Mouse (Mus musculus) lung, embryonic 16.5 days (tissue): ENCODE measurements around the gene Vezf1. TPM values are rescaled to one million over a fixed set of nuclear protein-coding genes. Genes with fewer than 3 reads are reported as not detected.

ENCODE experiments used
- ATAC-seq: fragments of 200-750 bp; cut with Nextera tagmentation; 2 replicates; pipeline ENCODE4 v1.8.0; 2017; ENCODE audit warnings: low read depth, mild to moderate bottlenecking, moderate library complexity
- H3K27ac ChIP-seq: fragments of 300-500 bp; sonication (generic); 2 replicates; pipeline ENCODE4 v1.5.1; 2014; ENCODE audit warnings: mild to moderate bottlenecking, control low read depth, low read length
- H3K27me3 ChIP-seq: fragments of 300-500 bp; sonication (generic); 2 replicates; pipeline ENCODE4 v1.6.1; 2014; ENCODE audit warnings: low read depth, low read length, mixed read lengths; ENCODE audit not compliant: control insufficient read depth, insufficient read depth
- H3K36me3 ChIP-seq: fragments of 300-500 bp; sonication (generic); 2 replicates; pipeline ENCODE4 v1.6.1; 2014; ENCODE audit warnings: low read length; ENCODE audit not compliant: control insufficient read depth, insufficient read depth
- H3K4me1 ChIP-seq: fragments of 300-500 bp; sonication (generic); replicated peaks from 2 replicates; pipeline ENCODE4 v1.6.1; 2014; ENCODE audit warnings: low read length, mixed read lengths; ENCODE audit not compliant: control insufficient read depth, insufficient read depth
- H3K4me2 ChIP-seq: fragments of 300-500 bp; sonication (generic); 2 replicates; pipeline ENCODE4 v1.6.1; 2014; ENCODE audit warnings: low read depth, low read length, control low read depth
- H3K4me3 ChIP-seq: fragments of 300-500 bp; sonication (generic); 2 replicates; pipeline ENCODE4 v1.5.1; 2014; ENCODE audit warnings: mild to moderate bottlenecking, low read length, control low read depth
- H3K9ac ChIP-seq: fragments of 300-500 bp; sonication (generic); 2 replicates; pipeline ENCODE4 v1.6.1; 2014; ENCODE audit warnings: low read length, control low read depth
- H3K9me3 ChIP-seq: fragments of 300-500 bp; sonication (generic); 2 replicates; pipeline ENCODE4 v1.6.1; 2016; ENCODE audit warnings: low read length; ENCODE audit not compliant: control insufficient read depth
- WGBS: fragments of 180-500 bp; shearing (Covaris S2); extraction: QIAGEN DNeasy Blood & Tissue Kit; methylation state at CpG from one replicate; pipeline ENCODE4 v1.1.7; 2014; 5-methylcytosine and 5-hydroxymethylcytosine counted together
- polyA plus RNA-seq: library from polyadenylated mRNA; unstranded; fragments of >200 nt; fragmentation: Nextera tagmentation; extraction: Ambion mirVana; gene quantifications from 2 replicates; pipeline ENCODE4 v1.2.1, GENCODE M21; 2015

The Vezf1 gene
- polyA plus RNA-seq, 1 experiment from 2014 or later: 38.2 TPM

DNA sequence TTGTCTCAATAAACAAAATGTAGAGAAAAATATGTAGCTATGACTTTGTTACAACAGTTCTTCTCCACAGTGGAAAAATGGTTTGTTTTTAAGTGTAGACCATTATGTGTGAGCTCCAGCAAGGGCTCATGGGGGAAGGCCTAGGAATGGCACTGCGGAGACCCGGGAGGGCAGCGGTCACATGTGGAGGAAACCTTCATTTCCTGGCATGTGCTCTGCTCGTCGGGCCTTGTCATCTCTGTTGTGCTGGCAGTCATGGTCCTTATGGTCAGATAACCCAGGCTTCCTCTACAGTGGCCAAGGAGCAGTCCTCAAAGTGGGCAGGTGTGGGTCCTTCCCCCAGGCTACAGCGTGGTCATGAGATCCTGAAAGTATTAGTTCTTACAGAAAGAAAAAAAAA is 15.6 kb downstream of the Vezf1 start:
- Histone ChIP-seq H3K27ac (no peak overlapping the region), H3K9me3 (no peaks in the 10 kb centered on the region), H3K4me3 (no peak overlapping the region), H3K4me2 (no peak overlapping the region), H3K9ac (no peak overlapping the region), H3K27me3 (no peaks in the 10 kb centered on the region), H3K36me3 (peaks cover 27% of the 10 kb centered on the region), H3K4me1 (peaks cover 7% of the 10 kb centered on the region; the same call in 1 of the 2 replicates)
- 63% methylated on average over 6 of the region's 6 CpGs for WGBS
- ATAC-seq: no peak

GRCm38 (mm10) chr11:88086737-88087627 is 18.9 kb downstream of the Vezf1 start:
- peaks cover 7% of the 10 kb centered on the region; the same call in 1 of the 2 replicates for H3K4me1 ChIP-seq
- no peaks in the 10 kb centered on the region for H3K9me3 ChIP-seq
- ATAC-seq: peak; percentile 97
- peak overlapping the region; percentile 62 for H3K27ac ChIP-seq
- peak overlapping the region; percentile 63 for H3K4me2 ChIP-seq
- H3K9ac ChIP-seq: peak overlapping the region; percentile 61
- no peaks in the 10 kb centered on the region for H3K27me3 ChIP-seq
- peaks cover 7% of the 10 kb centered on the region for H3K36me3 ChIP-seq
- peak overlapping the region; percentile 38 for H3K4me3 ChIP-seq
- WGBS: 6% methylated on average over 25 of the region's 25 CpGs

- Histone ChIP-seq H3K27ac (no peak overlapping the region), H3K36me3 (peaks cover 2% of the 10 kb centered on the region; the same call in 1 of the 2 replicates), H3K4me2 (no peak overlapping the region), H3K27me3 (no peaks in the 10 kb centered on the region), H3K4me3 (no peak overlapping the region), H3K9ac (no peak overlapping the region), H3K4me1 (peaks cover 7% of the 10 kb centered on the region; the same call in 1 of the 2 replicates), H3K9me3 (no peaks in the 10 kb centered on the region)
- 62% methylated on average over 5 of the region's 5 CpGs for WGBS
- ATAC-seq: no peak
These were observed 21.1 kb downstream of the Vezf1 start for GRCm38 (mm10) chr11:88089150-88089549.

- Histone ChIP-seq H3K9me3 (no peaks in the 10 kb centered on the region), H3K36me3 (no peaks in the 10 kb centered on the region), H3K4me3 (no peak overlapping the region), H3K27me3 (no peaks in the 10 kb centered on the region), H3K4me1 (peaks cover 7% of the 10 kb centered on the region; the same call in 1 of the 2 replicates), H3K27ac (no peak overlapping the region), H3K4me2 (no peak overlapping the region), H3K9ac (no peak overlapping the region)
- no peak for ATAC-seq
- WGBS: 83% methylated on average over 5 of the region's 5 CpGs
These were observed 22.2 kb downstream of the Vezf1 start for GRCm38 (mm10) chr11:88090293-88090692.

DNA sequence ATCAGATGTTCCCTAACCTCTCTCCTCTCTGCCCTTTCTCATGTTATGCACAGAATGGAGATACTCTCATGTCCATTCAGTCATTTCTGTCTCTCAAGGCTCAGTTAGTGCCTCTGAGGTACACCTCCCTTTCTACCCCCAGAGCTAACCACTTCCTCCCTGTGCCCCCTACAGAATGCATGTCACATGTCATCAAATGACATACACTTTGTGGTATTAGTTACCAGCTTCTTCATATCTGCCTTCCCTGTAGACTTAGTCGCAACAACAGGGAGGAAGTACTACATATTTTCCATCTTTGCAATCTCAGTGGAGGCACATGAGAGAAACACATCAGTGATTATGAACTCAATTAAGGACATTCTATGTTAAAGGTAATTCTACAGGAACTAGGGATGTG is 23.9 kb downstream of the Vezf1 start:
- Histone ChIP-seq H3K9me3 (no peaks in the 10 kb centered on the region), H3K36me3 (no peaks in the 10 kb centered on the region), H3K4me1 (peaks cover 7% of the 10 kb centered on the region), H3K9ac (no peak overlapping the region), H3K4me2 (no peak overlapping the region), H3K27ac (no peak overlapping the region), H3K27me3 (no peaks in the 10 kb centered on the region), H3K4me3 (no peak overlapping the region)
- ATAC-seq: no peak
- WGBS: 60% methylated on average over 1 of the region's 1 CpGs

DNA sequence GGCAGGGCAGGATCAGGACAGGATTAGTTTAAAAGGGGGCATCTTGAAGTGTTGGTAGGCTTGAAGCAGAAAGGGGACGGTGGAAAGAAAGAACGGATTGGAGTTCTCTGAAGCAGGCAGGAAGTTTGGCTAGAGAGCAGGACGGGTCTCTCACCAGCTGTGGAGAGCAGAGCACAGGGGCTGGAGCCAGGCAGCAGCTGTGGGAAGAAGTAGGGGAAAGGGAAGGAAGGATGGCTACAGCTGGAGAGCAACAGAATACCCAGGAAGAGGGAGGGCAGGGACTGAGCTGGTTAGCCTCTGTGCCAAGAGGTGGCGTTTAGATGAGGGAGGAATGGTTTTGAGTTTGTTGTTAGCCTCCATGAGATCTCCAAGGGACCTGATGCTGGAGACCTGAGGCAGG is 29.1 kb downstream of the Vezf1 start:
- peaks cover 21% of the 10 kb centered on the region for H3K4me1 ChIP-seq
- peak overlapping the region; percentile 34; the same call in 1 of the 2 replicates for H3K27ac ChIP-seq
- peak; percentile 49; the same call in 1 of the 2 replicates for ATAC-seq
- no peak overlapping the region for H3K4me3 ChIP-seq
- H3K9me3 ChIP-seq: no peaks in the 10 kb centered on the region
- no peak overlapping the region for H3K4me2 ChIP-seq
- H3K36me3 ChIP-seq: no peaks in the 10 kb centered on the region
- WGBS: 10% methylated on average over 4 of the region's 4 CpGs
- 0 out of 2 replicates have a peak overlapping the region, but pooled peaks have one; percentile 21 for H3K9ac ChIP-seq
- H3K27me3 ChIP-seq: no peaks in the 10 kb centered on the region; the same call in 1 of the 2 replicates

DNA sequence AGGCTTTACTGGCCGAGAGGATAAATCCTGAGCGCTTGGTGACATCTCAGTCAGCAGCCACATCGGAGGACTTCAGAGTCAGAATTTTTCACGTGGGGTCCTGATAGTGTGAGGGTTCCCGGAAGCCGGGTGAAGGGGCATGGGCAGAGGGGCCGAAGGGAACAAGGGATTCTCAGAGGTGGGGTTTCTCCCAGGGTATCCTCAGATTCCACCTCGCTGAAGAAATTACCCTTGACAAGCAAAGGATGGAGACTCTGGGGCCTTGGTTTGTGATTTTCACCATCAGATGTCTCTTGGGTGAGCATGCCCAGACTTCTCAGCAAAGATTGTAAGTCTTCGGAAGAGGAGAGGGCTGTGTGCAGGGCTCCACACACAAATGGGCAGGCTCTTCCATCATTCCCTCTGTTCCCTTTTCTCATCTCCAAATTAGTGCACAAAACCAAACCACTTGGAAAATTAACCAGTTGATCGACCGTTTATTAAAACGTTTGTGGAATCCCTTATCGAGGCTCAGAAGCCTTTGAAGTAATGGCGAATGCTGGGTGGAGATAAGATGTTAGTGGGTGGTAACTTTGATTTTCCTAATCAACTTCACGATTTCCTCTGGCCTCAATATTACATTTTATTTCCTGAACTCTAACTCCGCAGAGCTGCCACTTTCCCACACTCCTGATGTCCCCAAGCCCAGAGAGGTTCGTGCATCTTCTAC is 30.1 kb downstream of the Vezf1 start, which contains the start of gene Cuedc1:
TSS of gene Cuedc1 (plus strand) at position 38 of the 709 bp plus-strand sequence.
- Histone ChIP-seq H3K27me3 (no peaks in the 10 kb centered on the region; the same call in 1 of the 2 replicates), H3K4me3 (peak within 1 kb of the TSS; percentile 71), H3K4me1 (peaks cover 25% of the 10 kb centered on the region), H3K36me3 (no peaks in the 10 kb centered on the region), H3K9ac (peak within 1 kb of the TSS; percentile 85), H3K4me2 (peak within 1 kb of the TSS; percentile 66), H3K9me3 (no peaks in the 10 kb centered on the region), H3K27ac (peak within 1 kb of the TSS; percentile 84; the same call in 1 of the 2 replicates)
- ATAC-seq: no peak
- WGBS: 22% methylated on average over 17 of the region's 17 CpGs

- peaks cover 25% of the 10 kb centered on the region for H3K4me1 ChIP-seq
- no peaks in the 10 kb centered on the region for H3K9me3 ChIP-seq
- H3K27me3 ChIP-seq: no peaks in the 10 kb centered on the region; the same call in 1 of the 2 replicates
- H3K4me2 ChIP-seq: peak overlapping the region; percentile 66
- peak overlapping the region; percentile 84 for H3K27ac ChIP-seq
- H3K36me3 ChIP-seq: no peaks in the 10 kb centered on the region
- peak overlapping the region; percentile 71 for H3K4me3 ChIP-seq
- under 1% methylated on average over 49 of the region's 95 CpGs for WGBS
- ATAC-seq: peak; percentile 73
- peak overlapping the region; percentile 85 for H3K9ac ChIP-seq
These were observed 30.9 kb downstream of the Vezf1 start for GRCm38 (mm10) chr11:88098787-88099598.
